12 mouse cellular contexts compared by ENCODE assay signal in the genomic region with DNA sequence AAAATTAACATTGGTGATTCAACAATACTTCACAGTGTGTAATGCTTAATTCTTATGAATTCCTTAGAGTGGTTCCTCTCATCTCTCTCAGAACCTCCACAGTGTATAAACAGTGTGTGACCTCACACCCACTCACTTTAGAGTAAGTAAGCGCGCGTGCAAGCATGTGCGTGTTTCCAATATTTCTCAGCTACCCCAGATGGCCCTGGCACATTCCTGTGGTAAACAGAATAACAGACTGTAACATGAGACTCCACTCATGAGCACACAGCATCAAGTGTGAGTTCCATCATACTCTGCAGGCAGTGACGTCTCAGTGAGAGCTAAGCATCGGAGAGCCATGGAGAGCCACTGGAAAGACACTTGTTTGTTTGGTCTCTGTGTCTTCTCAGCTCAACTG.
DNase-seq lines count a peak whose midpoint lies in the region; ATAC-seq and TF ChIP-seq lines count a peak whose summit lies in the region.
"Had no signal": no experiment of that assay in that cellular context is flagged by ENCODE, and none has a peak within 500 bp of the region (broad histone marks: within the 10 kb centered on the region; RNA-seq: fewer than 3 reads in every experiment).

No protein-coding gene starts in this region.

- no peaks in the 10 kb centered on the region for H3K36me3 ChIP-seq in forebrain, embryonic 14.5 days (ENCODE audit: control insufficient read depth, insufficient read depth, low read length)
- no peaks in the 10 kb centered on the region for H3K36me3 ChIP-seq in forebrain, embryonic 12.5 days (replicated peaks)
- no peaks in the 10 kb centered on the region for H3K36me3 ChIP-seq in lung, embryonic 14.5 days (ENCODE audit: insufficient read depth)
- no peaks in the 10 kb centered on the region for H3K36me3 ChIP-seq in embryonic facial prominence, embryonic 14.5 days (ENCODE audit: control insufficient read depth, insufficient read depth, low read length)
- H3K36me3 ChIP-seq in midbrain, embryonic 10.5 days: peaks cover 7% of the 10 kb centered on the region
- H3K36me3 ChIP-seq in midbrain, embryonic 13.5 days: no peaks in the 10 kb centered on the region
- H3K36me3 ChIP-seq: hindbrain, embryonic 13.5 days had no signal

- no peaks in the 10 kb centered on the region for H3K27me3 ChIP-seq in forebrain, embryonic 14.5 days (replicated peaks; ENCODE audit: control insufficient read depth, insufficient read depth, low read length)
- no peaks in the 10 kb centered on the region for H3K27me3 ChIP-seq in forebrain, embryonic 12.5 days
- no peaks in the 10 kb centered on the region for H3K27me3 ChIP-seq in lung, embryonic 14.5 days (ENCODE audit: insufficient read depth, low read length)
- no peaks in the 10 kb centered on the region for H3K27me3 ChIP-seq in embryonic facial prominence, embryonic 14.5 days (replicated peaks; ENCODE audit: control insufficient read depth, insufficient read depth, low read length)
- H3K27me3 ChIP-seq in midbrain, embryonic 10.5 days (ENCODE audit: low read depth, poor library complexity, severe bottlenecking): no peaks in the 10 kb centered on the region
- no peaks in the 10 kb centered on the region for H3K27me3 ChIP-seq in midbrain, embryonic 13.5 days
- H3K27me3 ChIP-seq: hindbrain, embryonic 13.5 days had no signal

- H3K4me3 ChIP-seq in forebrain, embryonic 14.5 days (ENCODE audit: low read depth, low read length): no peak overlapping the region
- no peak overlapping the region for H3K4me3 ChIP-seq in forebrain, embryonic 12.5 days (replicated peaks)
- no peak overlapping the region for H3K4me3 ChIP-seq in lung, embryonic 14.5 days (ENCODE audit: low read depth, low read length)
- no peak overlapping the region for H3K4me3 ChIP-seq in embryonic facial prominence, embryonic 14.5 days (ENCODE audit: low read depth, low read length)
- H3K4me3 ChIP-seq in midbrain, embryonic 10.5 days: no peak overlapping the region
- H3K4me3 ChIP-seq in midbrain, embryonic 13.5 days (replicated peaks): no peak overlapping the region
- H3K4me3 ChIP-seq: hindbrain, embryonic 13.5 days had no signal

- H3K4me1 ChIP-seq in forebrain, embryonic 14.5 days (ENCODE audit: control insufficient read depth, insufficient read depth, low read length): peaks cover 13% of the 10 kb centered on the region; the same call in 1 of the 2 replicates
- peaks cover 26% of the 10 kb centered on the region for H3K4me1 ChIP-seq in forebrain, embryonic 12.5 days
- H3K4me1 ChIP-seq in lung, embryonic 14.5 days (ENCODE audit: insufficient read depth): peaks cover 26% of the 10 kb centered on the region
- H3K4me1 ChIP-seq in embryonic facial prominence, embryonic 14.5 days (ENCODE audit: control insufficient read depth, insufficient read depth, low read length): peaks cover 33% of the 10 kb centered on the region
- peaks cover 21% of the 10 kb centered on the region for H3K4me1 ChIP-seq in midbrain, embryonic 10.5 days
- peaks cover 31% of the 10 kb centered on the region for H3K4me1 ChIP-seq in midbrain, embryonic 13.5 days (replicated peaks)

- TF ChIP-seq CTCF in lung, embryonic 14.5 days (IDR thresholded peaks at IDR 0.05; ENCODE audit: low read depth): no peak

- no peak overlapping the region for H3K4me2 ChIP-seq in forebrain, embryonic 14.5 days (ENCODE audit: low read length)
- no peak overlapping the region for H3K4me2 ChIP-seq in forebrain, embryonic 12.5 days
- no peak overlapping the region for H3K4me2 ChIP-seq in lung, embryonic 14.5 days
- no peak overlapping the region for H3K4me2 ChIP-seq in embryonic facial prominence, embryonic 14.5 days (ENCODE audit: low read depth, low read length)
- no peak overlapping the region for H3K4me2 ChIP-seq in midbrain, embryonic 13.5 days (replicated peaks)
- H3K4me2 ChIP-seq: hindbrain, embryonic 13.5 days had no signal

- ATAC-seq in forebrain, embryonic 14.5 days: no peak
- no peak for ATAC-seq in forebrain, embryonic 12.5 days (ENCODE audit: low FRiP score)
- ATAC-seq in lung, embryonic 14.5 days (ENCODE audit: insufficient read depth): peak; percentile 68
- ATAC-seq in embryonic facial prominence, embryonic 14.5 days (ENCODE audit: low read depth): peak; percentile 83
- no peak for ATAC-seq in midbrain, embryonic 13.5 days

- no peak overlapping the region for H3K27ac ChIP-seq in forebrain, embryonic 14.5 days (ENCODE audit: low read depth, low read length)
- H3K27ac ChIP-seq in forebrain, embryonic 12.5 days: no peak overlapping the region
- H3K27ac ChIP-seq in lung, embryonic 14.5 days (ENCODE audit: low read depth): no peak overlapping the region
- 0 out of 2 replicates have a peak overlapping the region, but pooled peaks have one; percentile 54 for H3K27ac ChIP-seq in embryonic facial prominence, embryonic 14.5 days (replicated peaks; ENCODE audit: low read depth, low read length)
- H3K27ac ChIP-seq in midbrain, embryonic 10.5 days (replicated peaks): no peak overlapping the region
- H3K27ac ChIP-seq in midbrain, embryonic 13.5 days: no peak overlapping the region
- H3K27ac ChIP-seq: hindbrain, embryonic 13.5 days had no signal

- 78% methylated on average over 6 of the region's 6 CpGs for WGBS in forebrain, embryonic 14.5 days
- WGBS in forebrain, embryonic 12.5 days: 75% methylated on average over 6 of the region's 6 CpGs
- 47% methylated on average over 6 of the region's 6 CpGs for WGBS in lung, embryonic 14.5 days
- 16% methylated on average over 6 of the region's 6 CpGs for WGBS in embryonic facial prominence, embryonic 14.5 days
- WGBS in midbrain, embryonic 10.5 days: 85% methylated on average over 6 of the region's 6 CpGs
- 91% methylated on average over 6 of the region's 6 CpGs for WGBS in midbrain, embryonic 13.5 days

- DNase-seq in forebrain, embryonic 14.5 days (ENCODE audit: low spot score): peak; percentile 32
- peak; percentile 61 for DNase-seq in lung, embryonic 14.5 days
- no peak for DNase-seq in lung, adult 18-20 months
- DNase-seq in embryonic facial prominence, embryonic 14.5 days (ENCODE audit: low spot score): peak; percentile 85
- DNase-seq in lung, postnatal 36 days: peak; percentile 25
- no peak for DNase-seq in midbrain, embryonic 10.5 days (ENCODE audit: low spot score)
- DNase-seq: adrenal gland, postnatal 36 days; heart, adult 18-20 months; kidney, adult 18-20 months had no signal

- no peaks in the 10 kb centered on the region for H3K9me3 ChIP-seq in forebrain, embryonic 14.5 days (replicated peaks; ENCODE audit: control insufficient read depth, low read length)
- H3K9me3 ChIP-seq in forebrain, embryonic 12.5 days: no peaks in the 10 kb centered on the region
- no peaks in the 10 kb centered on the region for H3K9me3 ChIP-seq in lung, embryonic 14.5 days (ENCODE audit: low read depth, low read length)
- no peaks in the 10 kb centered on the region for H3K9me3 ChIP-seq in embryonic facial prominence, embryonic 14.5 days (ENCODE audit: control insufficient read depth, low read length)
- no peaks in the 10 kb centered on the region for H3K9me3 ChIP-seq in midbrain, embryonic 10.5 days (replicated peaks)
- H3K9me3 ChIP-seq in midbrain, embryonic 13.5 days: no peaks in the 10 kb centered on the region
- H3K9me3 ChIP-seq: hindbrain, embryonic 13.5 days had no signal

- no peak overlapping the region for H3K9ac ChIP-seq in forebrain, embryonic 14.5 days (ENCODE audit: low read length)
- H3K9ac ChIP-seq in forebrain, embryonic 12.5 days: no peak overlapping the region
- no peak overlapping the region for H3K9ac ChIP-seq in lung, embryonic 14.5 days
- no peak overlapping the region for H3K9ac ChIP-seq in embryonic facial prominence, embryonic 14.5 days (ENCODE audit: low read depth, low read length)
- no peak overlapping the region for H3K9ac ChIP-seq in midbrain, embryonic 13.5 days (replicated peaks)
- H3K9ac ChIP-seq: hindbrain, embryonic 13.5 days had no signal

Comparison
In these comparisons a context has a peak if more than half of its experiments do, and no peak if none do; other contexts are left out.
1. DNase-seq: peak in forebrain, embryonic 14.5 days (single experiment), lung, embryonic 14.5 days (single experiment), embryonic facial prominence, embryonic 14.5 days (single experiment) and lung, postnatal 36 days (single experiment); none in lung, adult 18-20 months (0 of 2) and midbrain, embryonic 10.5 days (single experiment).
2. ATAC-seq: peak in lung, embryonic 14.5 days (single experiment) and embryonic facial prominence, embryonic 14.5 days (single experiment); none in forebrain, embryonic 14.5 days (single experiment), forebrain, embryonic 12.5 days (single experiment) and midbrain, embryonic 13.5 days (single experiment).